Mouse (Mus musculus): ENCODE data around the gene Cap2. TPM values are rescaled to one million over a fixed set of nuclear protein-coding genes. Genes with fewer than 3 reads are reported as not detected.

Gene Cap2
- polyA plus RNA-seq, 1 experiment from 2014 or later, result 0.47 TPM

DNA sequence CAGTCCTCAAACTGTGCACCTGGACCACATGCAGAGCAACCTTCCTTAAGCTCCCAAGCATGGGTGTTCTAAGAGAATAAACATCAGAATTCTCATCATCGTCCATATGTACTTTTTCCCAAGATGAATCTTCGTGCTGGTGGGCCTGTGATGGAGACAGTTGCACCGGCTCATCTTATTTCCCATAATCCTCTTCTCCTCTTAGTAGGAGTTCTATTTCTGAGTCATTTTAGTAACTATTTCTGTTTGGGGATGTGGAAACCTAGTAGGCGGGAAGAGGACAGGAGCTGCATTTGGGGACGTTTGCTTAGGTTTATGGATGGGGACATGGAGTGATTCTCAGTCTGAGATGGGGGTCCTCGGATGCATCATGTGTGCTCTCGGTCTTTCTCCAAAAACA lies 8.8 kb downstream of the Cap2 start:
- DNase-seq, result no peak
- Histone ChIP-seq H3K27me3 (ENCODE audit: insufficient read depth, low read length) (no peaks in the 10 kb centered on the region), H3K9me3 (ENCODE audit: low read length) (0 out of 2 replicates have a peak, but pooled peaks cover 2% of the 10 kb centered on the region), H3K36me3 (replicated peaks; ENCODE audit: insufficient read depth, low read length) (no peaks in the 10 kb centered on the region), H3K4me1 (ENCODE audit: insufficient read depth) (no peaks in the 10 kb centered on the region), H3K9ac (replicated peaks) (no peak overlapping the region), H3K27ac (ENCODE audit: low read depth) (no peak overlapping the region), H3K4me3 (ENCODE audit: low read depth, low read length) (no peak overlapping the region), H3K4me2 (ENCODE audit: low read depth, low read length) (no peak overlapping the region)
- no peak for ATAC-seq
- WGBS (ENCODE audit: insufficient replicate concordance), result 80% methylated on average over 7 of the region's 7 CpGs
- no peak for TF ChIP-seq CTCF (IDR thresholded peaks at IDR 0.05; ENCODE audit: low read depth)
- no peak for TF ChIP-seq EP300 (IDR thresholded peaks at IDR 0.05; ENCODE audit: low read depth)

DNA sequence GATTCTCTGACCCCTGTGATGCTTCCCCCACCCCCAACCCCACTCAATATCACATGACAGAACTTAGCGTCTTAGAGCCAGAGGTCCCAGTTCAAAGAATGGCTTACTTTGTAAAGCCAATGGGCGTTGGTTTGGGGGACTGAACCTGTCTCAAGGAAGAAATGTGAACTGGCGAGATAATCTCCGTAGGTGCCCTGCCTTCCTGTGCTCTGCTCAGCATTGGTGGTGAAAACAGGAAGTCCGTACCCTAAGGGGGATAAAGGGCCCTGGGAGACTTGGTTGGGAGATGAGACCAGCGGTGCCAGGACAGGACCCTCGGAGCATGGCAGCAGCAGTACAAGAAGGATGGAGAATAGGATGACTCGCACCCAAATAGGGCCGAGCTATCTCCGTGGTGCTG lies 12.8 kb downstream of the Cap2 start:
- no peak overlapping the region for H3K4me2 ChIP-seq (ENCODE audit: low read depth, low read length)
- 62% methylated on average over 10 of the region's 10 CpGs for WGBS (ENCODE audit: insufficient replicate concordance)
- no peak for ATAC-seq

DNA sequence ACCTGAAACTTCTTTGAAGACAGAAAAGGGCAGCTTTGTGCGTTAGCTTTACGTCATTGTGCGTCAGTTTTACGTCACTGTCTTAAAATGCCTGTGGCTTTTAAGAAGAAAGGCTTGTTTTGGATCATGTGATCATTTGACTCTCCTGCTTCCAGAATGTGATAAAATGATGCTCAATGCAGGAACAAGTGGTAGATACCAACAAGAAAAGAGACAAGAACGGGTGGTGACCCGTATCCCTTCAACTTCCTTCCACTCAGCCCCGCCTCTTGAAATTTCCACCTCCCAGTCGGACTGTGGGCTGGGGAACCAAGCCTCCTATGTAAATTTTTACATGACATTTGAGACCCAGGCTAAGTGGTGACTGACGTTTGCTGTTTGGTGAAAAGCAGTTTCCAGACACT lies 13.5 kb downstream of the Cap2 start:
- Histone ChIP-seq H3K4me1 (ENCODE audit: insufficient read depth) (no peaks in the 10 kb centered on the region), H3K27ac (ENCODE audit: low read depth) (no peak overlapping the region), H3K9me3 (ENCODE audit: low read length) (0 out of 2 replicates have a peak, but pooled peaks cover 2% of the 10 kb centered on the region), H3K36me3 (replicated peaks; ENCODE audit: insufficient read depth, low read length) (no peaks in the 10 kb centered on the region), H3K27me3 (ENCODE audit: insufficient read depth, low read length) (no peaks in the 10 kb centered on the region), H3K9ac (replicated peaks) (no peak overlapping the region), H3K4me2 (ENCODE audit: low read depth, low read length) (no peak overlapping the region), H3K4me3 (ENCODE audit: low read depth, low read length) (no peak overlapping the region)
- ATAC-seq (no peak), DNase-seq (no peak)
- 81% methylated on average over 9 of the region's 9 CpGs for WGBS (ENCODE audit: insufficient replicate concordance)
- TF ChIP-seq CTCF (IDR thresholded peaks at IDR 0.05; ENCODE audit: low read depth), result no peak
- TF ChIP-seq EP300 (IDR thresholded peaks at IDR 0.05; ENCODE audit: low read depth), result no peak

More for the DNA sequence above, 12.8 kb downstream of the Cap2 start:
- no peak for DNase-seq
- no peak overlapping the region for H3K27ac ChIP-seq (ENCODE audit: low read depth)
- TF ChIP-seq CTCF (IDR thresholded peaks at IDR 0.05; ENCODE audit: low read depth) (no peak), EP300 (IDR thresholded peaks at IDR 0.05; ENCODE audit: low read depth) (no peak)
- 0 out of 2 replicates have a peak, but pooled peaks cover 2% of the 10 kb centered on the region for H3K9me3 ChIP-seq (ENCODE audit: low read length)
- H3K4me3 ChIP-seq (ENCODE audit: low read depth, low read length), result no peak overlapping the region
- H3K36me3 ChIP-seq (replicated peaks; ENCODE audit: insufficient read depth, low read length), result no peaks in the 10 kb centered on the region
- no peaks in the 10 kb centered on the region for H3K4me1 ChIP-seq (ENCODE audit: insufficient read depth)
- H3K27me3 ChIP-seq (ENCODE audit: insufficient read depth, low read length), result no peaks in the 10 kb centered on the region
- H3K9ac ChIP-seq (replicated peaks), result no peak overlapping the region

DNA sequence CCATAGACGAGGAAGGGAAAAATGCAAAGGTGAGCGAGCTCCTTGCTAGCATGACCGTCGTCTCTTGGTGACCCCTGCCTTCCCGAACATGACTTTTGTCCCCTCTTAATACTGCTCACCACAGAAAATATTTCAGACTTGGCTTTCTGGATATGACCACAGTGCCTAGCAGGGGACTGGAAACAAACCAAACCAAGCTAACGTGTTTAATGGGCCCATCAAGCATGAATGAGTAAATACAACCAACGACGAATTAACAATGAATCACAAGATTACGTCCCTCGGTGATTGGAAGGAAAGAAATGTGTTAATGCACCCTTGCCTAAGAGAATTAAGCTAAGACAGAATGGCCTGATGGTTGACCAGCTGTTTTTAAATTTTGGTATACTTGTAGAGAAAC lies 13.9 kb downstream of the Cap2 start:
- H3K27me3 ChIP-seq (ENCODE audit: insufficient read depth, low read length), result no peaks in the 10 kb centered on the region
- H3K9me3 ChIP-seq (ENCODE audit: low read length), result 0 out of 2 replicates have a peak, but pooled peaks cover 2% of the 10 kb centered on the region
- no peak overlapping the region for H3K4me2 ChIP-seq (ENCODE audit: low read depth, low read length)
- no peaks in the 10 kb centered on the region for H3K36me3 ChIP-seq (replicated peaks; ENCODE audit: insufficient read depth, low read length)
- DNase-seq (no peak), ATAC-seq (no peak)
- no peaks in the 10 kb centered on the region for H3K4me1 ChIP-seq (ENCODE audit: insufficient read depth)
- H3K4me3 ChIP-seq (ENCODE audit: low read depth, low read length), result no peak overlapping the region
- no peak overlapping the region for H3K9ac ChIP-seq (replicated peaks)
- TF ChIP-seq CTCF (IDR thresholded peaks at IDR 0.05; ENCODE audit: low read depth), result no peak
- H3K27ac ChIP-seq (ENCODE audit: low read depth), result no peak overlapping the region
- 92% methylated on average over 10 of the region's 10 CpGs for WGBS (ENCODE audit: insufficient replicate concordance)

DNA sequence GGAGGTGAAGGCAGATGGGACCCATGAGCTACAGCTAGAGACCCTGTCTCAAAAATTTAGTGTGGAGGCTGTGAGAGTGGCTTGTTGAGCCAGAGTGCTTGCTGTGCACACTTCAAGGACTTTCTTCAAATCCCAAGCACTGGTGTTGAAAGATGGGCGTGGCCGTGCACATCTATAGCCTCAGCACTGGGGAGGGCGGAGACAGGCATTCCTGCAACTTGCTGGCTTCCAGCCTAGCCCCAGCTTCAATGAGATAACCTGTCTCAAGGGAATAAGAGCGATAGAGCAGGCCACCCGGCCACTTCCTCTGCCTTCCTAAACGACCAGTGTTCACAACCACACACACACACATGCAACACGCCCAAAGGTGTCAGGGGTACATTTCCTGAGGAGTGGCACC lies 14.5 kb downstream of the Cap2 start:
- no peaks in the 10 kb centered on the region for H3K36me3 ChIP-seq (replicated peaks; ENCODE audit: insufficient read depth, low read length)
- H3K27me3 ChIP-seq (ENCODE audit: insufficient read depth, low read length), result no peaks in the 10 kb centered on the region
- H3K4me2 ChIP-seq (ENCODE audit: low read depth, low read length), result no peak overlapping the region
- no peak for DNase-seq
- no peak for TF ChIP-seq EP300 (IDR thresholded peaks at IDR 0.05; ENCODE audit: low read depth)
- TF ChIP-seq CTCF (IDR thresholded peaks at IDR 0.05; ENCODE audit: low read depth), result no peak
- no peak overlapping the region for H3K9ac ChIP-seq (replicated peaks)
- no peak for ATAC-seq
- H3K4me1 ChIP-seq (ENCODE audit: insufficient read depth), result no peaks in the 10 kb centered on the region
- no peak overlapping the region for H3K4me3 ChIP-seq (ENCODE audit: low read depth, low read length)
- no peak overlapping the region for H3K27ac ChIP-seq (ENCODE audit: low read depth)
- WGBS (ENCODE audit: insufficient replicate concordance), result 57% methylated on average over 7 of the region's 7 CpGs
- 0 out of 2 replicates have a peak, but pooled peaks cover 2% of the 10 kb centered on the region for H3K9me3 ChIP-seq (ENCODE audit: low read length)

DNA sequence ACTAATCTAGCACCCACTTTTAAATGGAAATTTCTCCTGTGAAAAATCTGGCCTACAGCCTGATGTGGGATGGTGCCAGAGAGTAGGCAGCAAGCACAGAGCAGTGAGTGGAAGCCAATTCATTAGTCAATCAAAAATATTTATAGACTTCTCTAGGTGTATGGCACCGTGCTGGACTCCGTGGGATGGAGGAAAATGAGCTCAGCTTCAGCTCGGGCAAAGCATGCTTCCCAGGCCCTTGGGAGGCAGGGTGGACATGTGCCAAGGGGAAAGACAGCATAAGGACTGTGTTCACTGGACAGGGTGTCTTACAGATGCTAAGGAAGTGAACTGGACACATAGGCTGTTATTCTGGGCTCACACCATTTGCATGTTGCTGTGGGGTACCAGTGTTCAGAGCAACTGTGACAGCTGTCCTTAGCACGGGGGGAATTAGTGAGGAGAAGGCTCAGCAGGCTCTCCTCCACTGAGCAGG lies 15.6 kb downstream of the Cap2 start:
- DNase-seq (no peak), ATAC-seq (no peak)
- H3K4me3 ChIP-seq (ENCODE audit: low read depth, low read length), result no peak overlapping the region
- no peak overlapping the region for H3K27ac ChIP-seq (ENCODE audit: low read depth)
- no peaks in the 10 kb centered on the region for H3K4me1 ChIP-seq (ENCODE audit: insufficient read depth)
- H3K9ac ChIP-seq (replicated peaks), result no peak overlapping the region
- TF ChIP-seq CTCF (IDR thresholded peaks at IDR 0.05; ENCODE audit: low read depth) (no peak), EP300 (IDR thresholded peaks at IDR 0.05; ENCODE audit: low read depth) (no peak)
- WGBS (ENCODE audit: insufficient replicate concordance), result 75% methylated on average over 4 of the region's 4 CpGs
- no peaks in the 10 kb centered on the region for H3K36me3 ChIP-seq (replicated peaks; ENCODE audit: insufficient read depth, low read length)
- H3K27me3 ChIP-seq (ENCODE audit: insufficient read depth, low read length), result no peaks in the 10 kb centered on the region
- 0 out of 2 replicates have a peak, but pooled peaks cover 2% of the 10 kb centered on the region for H3K9me3 ChIP-seq (ENCODE audit: low read length)
- H3K4me2 ChIP-seq (ENCODE audit: low read depth, low read length), result no peak overlapping the region

DNA sequence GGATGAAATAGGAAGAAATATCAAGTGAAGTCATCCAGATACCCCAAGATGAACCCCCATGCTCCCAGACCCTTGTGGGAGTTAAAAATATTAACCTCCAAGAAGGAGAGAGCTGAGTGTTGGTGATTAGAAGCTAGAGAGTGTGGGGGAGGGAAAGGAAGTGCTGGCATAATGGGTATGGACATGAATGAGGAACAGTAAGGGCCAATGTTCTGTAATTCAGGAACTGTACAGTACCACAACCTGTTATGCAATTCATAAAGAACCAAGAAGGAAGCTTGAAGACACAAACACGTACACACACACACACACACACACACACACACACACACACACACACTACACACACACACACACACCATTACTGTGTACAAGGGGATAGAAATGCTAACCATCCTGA lies 19.8 kb downstream of the Cap2 start:
- no peak for ATAC-seq
- WGBS (ENCODE audit: insufficient replicate concordance), result 45% methylated on average over 1 of the region's 1 CpGs
- H3K27ac ChIP-seq (ENCODE audit: low read depth), result no peak overlapping the region

More for the DNA sequence above, 19.8 kb downstream of the Cap2 start:
- Histone ChIP-seq H3K4me2 (ENCODE audit: low read depth, low read length) (no peak overlapping the region), H3K4me1 (ENCODE audit: insufficient read depth) (no peaks in the 10 kb centered on the region), H3K36me3 (replicated peaks; ENCODE audit: insufficient read depth, low read length) (no peaks in the 10 kb centered on the region), H3K27me3 (ENCODE audit: insufficient read depth, low read length) (no peaks in the 10 kb centered on the region), H3K4me3 (ENCODE audit: low read depth, low read length) (no peak overlapping the region), H3K9me3 (ENCODE audit: low read length) (no peaks in the 10 kb centered on the region), H3K9ac (replicated peaks) (no peak overlapping the region)
- TF ChIP-seq EP300 (IDR thresholded peaks at IDR 0.05; ENCODE audit: low read depth) (no peak), CTCF (IDR thresholded peaks at IDR 0.05; ENCODE audit: low read depth) (no peak)
- DNase-seq, result no peak
